Mouse (Mus musculus) brain, adult 2 months (tissue): ENCODE measurements around the gene Aff4.
"Not testable (repeated sequence)": the region's sequence is repeated elsewhere in the genome, so short reads cannot be mapped to it uniquely, and the experiment has no call there.

Source experiments
- DNase-seq: peaks from one replicate; pipeline ENCODE4 v3.0.0; 2011; ENCODE audit warnings: low read depth, low spot score

Aff4 gene

DNA sequence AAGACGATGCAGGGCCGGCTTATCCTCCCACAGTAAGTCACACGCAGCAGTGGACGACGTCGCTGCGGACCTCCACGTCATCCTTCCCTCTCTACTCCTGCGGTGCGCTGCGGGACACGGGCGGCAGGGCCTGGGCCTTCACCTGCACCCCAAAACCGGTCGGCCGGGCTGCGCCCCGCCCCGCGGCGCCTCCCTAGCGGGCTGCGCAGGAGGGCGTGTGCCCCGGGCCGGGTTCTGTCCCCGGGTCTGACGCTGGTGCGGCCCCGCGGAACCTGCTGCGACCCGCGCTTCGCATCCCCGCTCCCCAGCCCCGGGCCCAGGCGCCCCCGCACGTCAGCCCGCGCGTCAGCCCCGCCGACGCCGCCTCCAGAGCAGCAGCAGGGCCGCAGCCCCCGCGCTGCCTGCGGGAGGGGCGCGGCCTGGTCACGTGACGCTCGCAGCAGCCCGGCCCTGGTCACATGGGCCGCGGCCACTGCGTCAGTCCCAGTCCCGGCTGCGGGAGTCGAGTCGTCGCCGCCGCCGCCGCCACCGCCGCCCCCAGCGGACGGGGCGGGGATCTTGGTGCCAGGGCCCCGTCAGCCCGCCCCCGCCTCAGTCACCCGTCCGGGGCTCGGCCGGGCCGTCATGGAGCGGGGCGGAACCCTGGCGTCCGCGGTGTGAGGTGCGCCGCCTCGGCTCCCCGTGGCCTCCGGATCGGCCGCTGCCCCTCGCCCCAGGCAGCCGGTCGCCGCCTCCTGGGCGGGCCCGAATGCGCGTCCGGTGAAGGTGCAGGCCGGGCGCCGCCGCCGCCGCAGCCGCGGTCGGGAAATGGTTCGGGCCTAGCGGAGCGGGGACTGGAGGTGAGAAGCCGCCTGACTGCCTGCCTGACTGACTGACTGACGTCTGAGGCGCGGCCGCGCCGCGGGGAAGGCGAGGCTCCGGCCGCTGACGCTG, at the start of gene Aff4:
Gene Aff4 (plus strand): TSS at position 543 of the 933 bp plus-strand sequence.
- peak; percentile 96 for DNase-seq

DNA sequence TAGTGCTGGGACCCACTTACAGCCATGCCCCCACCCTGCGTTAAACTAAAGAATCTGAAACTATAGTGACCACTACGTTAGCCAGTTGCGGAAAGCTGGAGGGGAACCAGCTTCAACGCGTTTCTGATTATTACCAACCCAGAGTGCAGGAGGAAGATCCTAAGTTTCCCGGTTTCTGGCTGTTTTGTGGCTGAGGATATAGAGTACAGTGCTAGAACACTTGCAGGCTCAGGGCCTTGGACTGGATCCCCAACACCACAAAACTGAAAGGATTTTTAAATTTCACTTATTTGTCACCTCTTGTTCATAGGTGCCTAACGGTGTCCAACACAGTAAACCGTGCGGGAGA, 49.5 kb upstream of the Aff4 start:
- no peak for DNase-seq

DNA sequence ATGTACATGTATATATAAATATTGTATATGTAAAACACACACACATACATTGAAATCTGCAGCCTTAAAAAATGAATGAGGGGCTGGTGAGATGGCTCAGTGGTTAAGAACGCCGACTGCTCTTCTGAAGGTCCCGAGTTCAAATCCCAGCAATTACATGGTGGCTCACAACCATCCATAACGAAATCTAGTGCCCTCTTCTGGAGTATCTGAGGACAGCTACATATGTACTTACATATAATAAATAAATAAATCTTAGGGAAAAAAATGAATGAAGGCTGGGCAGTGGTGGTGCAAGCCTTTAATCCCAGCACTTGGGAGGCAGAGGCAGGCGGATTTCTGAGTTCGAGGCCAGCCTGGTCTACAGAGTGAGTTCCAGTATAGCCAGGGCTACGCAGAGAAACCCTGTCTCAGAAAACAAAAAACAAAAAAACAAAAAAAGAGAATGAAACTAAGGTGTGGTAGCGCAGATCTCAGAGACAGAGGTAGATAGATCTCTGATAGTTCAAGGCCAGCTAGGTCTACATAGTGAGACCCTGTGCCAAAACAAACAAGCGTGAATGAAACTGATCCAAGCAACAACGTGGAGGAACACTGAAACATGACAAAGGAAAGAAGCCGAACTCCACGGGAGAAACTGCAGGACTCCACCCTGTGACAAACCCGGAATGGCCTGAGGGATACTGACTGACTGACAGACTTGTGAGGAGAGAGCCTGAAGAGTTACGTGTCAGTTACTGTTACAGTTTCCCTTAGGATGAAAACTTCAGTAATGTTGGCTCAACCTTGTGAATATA, 46.4 kb upstream of the Aff4 start:
- DNase-seq, result no peak

DNA sequence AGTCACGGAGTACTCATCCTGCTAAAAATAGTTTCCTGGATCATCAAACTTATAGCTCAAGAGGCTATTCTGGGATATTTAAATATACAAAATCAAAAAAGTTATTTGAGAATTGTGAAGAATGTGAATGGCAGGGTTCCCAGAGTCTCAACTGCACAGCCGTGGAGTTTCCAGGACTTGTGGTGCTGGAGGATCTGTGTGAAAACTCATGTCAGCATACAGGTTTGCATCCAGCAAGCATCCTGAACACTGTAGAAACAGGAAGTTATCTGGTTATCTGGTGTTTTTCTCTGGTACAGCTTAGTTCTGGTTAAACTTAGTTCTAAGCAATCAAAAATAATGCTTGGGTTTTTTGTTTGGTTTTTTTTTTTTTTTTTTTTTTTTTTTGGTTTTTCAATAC, 43.7 kb upstream of the Aff4 start:
- peak; percentile 42 for DNase-seq

DNA sequence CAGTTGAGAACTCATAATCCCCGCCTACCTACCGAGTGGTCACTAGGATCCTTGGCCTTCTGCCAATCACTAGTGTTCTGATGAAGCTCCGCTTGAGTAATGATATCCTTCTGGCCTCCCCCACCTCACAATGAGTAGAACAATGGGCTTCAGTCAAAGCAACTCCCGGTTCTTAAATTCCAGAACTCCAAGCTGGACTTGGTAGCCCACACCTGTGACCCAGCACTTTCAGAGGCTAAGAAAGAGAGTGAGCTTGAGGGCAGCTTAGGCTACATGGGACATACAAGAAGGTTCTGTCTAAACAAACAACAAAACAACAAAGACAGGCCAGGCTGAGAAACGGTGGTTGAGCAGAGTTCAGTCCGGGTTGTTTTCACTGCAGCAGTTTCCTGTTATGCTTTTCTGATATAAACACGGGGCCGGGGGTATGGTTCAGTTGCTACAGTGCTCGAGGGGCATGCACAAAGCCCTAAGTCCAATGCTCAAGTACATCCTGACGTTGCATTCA, 43.0 kb upstream of the Aff4 start:
- no peak for DNase-seq

DNA sequence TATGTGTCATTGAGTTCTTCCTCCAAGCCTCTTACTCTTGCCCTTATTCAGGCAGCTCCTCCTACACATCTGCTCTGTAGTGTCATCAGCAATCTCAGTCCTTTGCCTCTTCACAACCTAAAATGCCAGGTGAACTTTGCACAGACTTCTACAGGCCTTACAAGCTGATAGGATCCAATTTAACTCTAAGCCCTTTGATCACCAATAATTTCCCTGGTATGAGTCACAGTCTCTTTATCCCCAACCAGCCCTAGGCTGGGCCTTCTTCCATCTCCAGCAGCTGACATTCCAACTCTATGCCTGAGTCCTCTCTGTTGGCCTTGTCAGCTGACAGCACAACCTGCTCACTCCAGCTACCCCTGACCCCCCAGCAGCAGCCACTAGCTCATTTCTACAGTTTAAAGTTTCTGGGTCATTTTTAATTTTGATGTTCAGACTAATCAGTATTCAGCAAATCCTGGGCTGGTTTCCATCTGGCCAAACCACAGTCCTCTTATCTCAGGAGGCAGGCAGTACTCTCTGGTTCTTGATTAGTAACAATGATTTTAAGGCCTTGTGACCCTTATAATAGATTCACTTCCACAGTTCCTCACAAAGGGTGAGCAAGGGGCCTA, 42.3 kb upstream of the Aff4 start:
- peak; percentile 14 for DNase-seq

DNA sequence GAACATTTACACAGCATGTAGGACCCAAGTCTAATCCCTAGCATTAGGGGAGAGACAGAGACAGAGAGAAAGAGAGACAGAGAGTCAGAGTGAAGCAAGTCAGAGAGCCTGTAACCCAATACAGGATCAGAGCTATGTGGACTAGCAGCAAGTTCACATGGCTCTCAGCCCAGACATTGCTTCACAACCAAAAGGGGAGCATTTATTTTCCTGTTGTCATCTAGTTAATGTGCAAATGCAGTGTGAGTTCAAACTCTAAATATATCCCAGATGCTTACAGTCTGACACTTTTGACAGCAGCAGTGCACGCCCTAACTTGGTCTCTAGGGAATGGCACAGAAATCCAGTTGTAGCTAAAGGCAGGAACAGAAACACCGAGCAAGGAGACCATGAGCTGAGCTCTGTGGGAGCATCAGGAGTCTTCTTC, 41.7 kb upstream of the Aff4 start:
- DNase-seq, result peak; percentile 54

DNA sequence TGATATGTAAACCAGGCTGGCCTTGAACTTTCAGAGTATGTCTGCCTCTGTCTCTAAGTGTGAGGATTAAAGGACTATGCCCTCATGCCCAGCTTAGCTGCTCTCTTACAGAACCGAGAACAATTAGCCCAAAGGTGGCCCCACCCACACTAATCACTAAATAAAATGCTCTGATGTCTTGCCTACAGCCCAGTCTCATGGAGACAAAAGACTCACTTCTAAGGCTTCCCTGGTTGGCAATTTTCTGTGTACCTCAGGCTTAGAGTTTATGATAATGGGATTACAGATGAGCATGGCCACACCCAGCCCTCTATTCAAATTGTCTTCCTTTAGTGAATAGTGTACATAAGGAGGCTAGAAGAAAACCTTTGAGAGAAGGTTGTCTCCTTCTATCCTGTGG, 39.2 kb upstream of the Aff4 start:
- DNase-seq, result no peak

DNA sequence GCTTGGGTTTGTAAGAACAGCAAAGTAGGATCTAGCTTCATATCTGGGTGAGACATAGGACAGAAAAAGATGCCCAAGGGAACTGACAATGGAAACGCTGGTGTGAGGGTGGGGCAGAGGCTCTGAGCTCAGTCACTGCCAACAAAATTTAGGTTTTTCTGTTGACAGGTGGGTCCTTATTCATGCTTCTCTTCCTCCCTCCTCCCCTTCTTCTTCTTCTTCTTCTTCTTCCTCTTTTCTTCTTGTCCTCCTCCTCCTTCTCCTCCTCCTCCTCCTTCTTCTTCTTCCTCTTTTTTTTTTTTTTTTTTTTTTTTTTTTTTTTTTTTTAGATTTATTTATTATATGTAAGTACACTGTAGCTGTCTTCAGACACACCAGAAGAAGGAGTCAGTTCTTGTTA, 37.8 kb upstream of the Aff4 start:
- not testable (repeated sequence) for DNase-seq

DNA sequence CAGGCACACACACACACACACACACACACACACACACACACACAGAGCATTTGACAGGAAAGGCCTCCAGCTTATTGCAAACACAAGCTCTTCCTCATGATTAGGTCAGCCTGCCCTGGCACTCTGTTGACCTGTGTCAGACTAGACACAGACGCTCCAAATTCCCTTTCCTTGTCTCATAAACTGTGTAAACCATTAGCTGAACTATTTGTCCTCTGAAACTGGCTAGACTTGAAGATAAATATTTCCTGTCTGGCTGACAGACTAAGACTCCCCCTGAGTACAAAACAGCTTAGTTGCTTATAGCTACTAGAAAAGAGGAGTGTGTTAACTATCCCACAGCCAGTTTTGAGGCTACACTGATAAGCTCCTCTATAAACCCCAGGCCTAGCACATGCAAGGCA, 35.9 kb upstream of the Aff4 start:
- no peak for DNase-seq

DNA sequence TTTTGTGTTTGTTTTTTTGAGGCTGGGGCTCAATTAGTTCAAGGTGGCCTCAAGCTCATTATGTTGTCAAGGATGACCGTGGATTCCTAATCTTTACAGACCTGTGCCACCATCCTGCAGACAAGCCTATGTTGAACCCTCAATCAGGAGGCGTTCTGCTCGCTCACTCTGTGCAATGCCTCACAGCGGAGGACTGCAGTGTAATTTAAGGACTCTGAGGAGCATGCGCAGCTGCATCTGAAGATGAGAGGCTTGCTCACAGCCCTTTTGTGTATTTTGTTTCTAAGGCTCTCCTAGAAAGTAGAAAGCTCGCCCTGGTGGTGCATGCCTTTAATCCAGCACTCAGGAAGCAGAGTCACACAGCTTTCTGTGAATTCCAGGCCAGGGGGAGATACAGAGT, 33.6 kb upstream of the Aff4 start:
- peak; percentile 81 for DNase-seq

DNA sequence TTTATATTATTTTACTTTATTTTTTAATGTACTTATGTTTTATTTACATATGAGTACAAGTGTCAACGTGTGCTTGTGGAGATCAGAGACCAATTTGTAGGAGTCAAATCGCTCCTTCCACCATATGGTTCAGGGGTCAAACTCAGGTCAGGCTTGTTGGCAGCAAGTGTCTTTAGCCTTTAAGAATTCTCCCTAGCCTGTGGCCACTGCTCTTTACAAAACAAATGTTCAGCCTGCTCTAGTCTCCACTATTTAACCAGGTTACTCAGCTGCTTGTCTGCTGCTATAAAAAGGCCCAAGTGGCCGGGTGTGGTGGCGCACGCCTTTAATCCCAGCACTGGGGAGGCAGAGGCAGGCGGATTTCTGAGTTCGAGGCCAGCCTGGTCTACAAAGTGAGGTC, 32.6 kb upstream of the Aff4 start:
- DNase-seq, result no peak

DNA sequence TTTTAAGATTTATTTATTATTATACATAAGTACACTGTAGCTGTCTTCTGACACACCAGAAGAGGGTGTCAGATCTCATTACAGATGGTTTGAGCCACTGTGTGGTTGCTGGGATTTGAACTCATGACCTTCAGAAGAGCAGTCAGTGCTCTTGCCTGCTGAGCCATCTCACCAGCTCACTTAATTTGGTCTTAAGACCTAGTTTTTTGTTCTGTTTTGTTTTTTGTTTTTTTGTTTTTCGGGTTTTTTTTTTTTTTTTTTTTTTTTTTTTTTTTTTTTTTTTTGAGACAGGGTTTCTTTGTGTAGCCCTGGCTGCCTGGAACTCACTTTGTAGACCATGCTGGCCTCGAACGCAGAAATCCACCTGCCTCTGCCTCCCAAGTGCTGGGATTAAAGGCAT, 32.1 kb upstream of the Aff4 start:
- not testable (repeated sequence) for DNase-seq

DNA sequence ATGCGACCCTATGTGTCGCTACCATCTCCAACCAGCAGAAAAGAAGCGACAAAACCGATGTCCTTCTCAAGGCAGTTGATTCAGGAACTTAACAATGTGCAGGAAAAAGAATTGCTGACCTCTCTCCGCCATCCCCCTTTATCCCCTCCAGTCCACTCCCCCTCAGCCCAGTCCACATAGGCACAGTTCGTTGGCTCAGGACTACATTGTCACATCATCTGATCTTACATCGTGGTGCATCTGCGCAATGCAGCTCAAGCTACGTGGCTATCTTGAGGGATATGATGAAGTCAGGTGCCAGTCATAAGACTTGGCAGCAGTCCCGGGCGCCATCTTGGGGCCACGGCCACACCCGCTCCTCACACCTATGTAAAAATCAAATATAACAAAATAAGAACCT, 30.8 kb upstream of the Aff4 start:
- DNase-seq, result not testable (repeated sequence)

DNA sequence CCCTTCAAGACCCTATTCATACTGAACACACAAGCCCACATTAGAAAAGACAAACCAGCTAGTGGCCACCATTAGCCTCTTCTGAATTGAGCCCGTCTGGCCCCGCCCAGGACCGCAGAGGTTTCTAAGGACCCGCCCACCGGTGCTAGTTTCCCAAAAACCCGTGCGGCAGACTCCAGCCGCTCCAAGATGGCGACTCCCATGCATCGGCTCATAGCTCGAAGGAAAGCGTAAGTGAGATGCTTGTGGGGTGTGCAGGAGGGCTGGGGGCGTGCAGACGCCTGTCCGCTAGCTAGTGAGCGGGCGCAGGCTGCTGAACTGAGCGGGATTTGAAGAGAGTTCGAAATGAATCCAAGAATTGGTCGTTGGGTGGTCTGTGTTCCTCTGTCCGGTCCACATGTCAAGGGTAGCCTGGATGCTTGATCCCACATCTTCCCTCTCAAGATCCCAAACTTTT, 26.1 kb upstream of the Aff4 start, which contains the start of gene Zcchc10:
Gene Zcchc10 (plus strand): TSS at position 168 of the 457 bp plus-strand sequence.
- peak; percentile 94 for DNase-seq

DNA sequence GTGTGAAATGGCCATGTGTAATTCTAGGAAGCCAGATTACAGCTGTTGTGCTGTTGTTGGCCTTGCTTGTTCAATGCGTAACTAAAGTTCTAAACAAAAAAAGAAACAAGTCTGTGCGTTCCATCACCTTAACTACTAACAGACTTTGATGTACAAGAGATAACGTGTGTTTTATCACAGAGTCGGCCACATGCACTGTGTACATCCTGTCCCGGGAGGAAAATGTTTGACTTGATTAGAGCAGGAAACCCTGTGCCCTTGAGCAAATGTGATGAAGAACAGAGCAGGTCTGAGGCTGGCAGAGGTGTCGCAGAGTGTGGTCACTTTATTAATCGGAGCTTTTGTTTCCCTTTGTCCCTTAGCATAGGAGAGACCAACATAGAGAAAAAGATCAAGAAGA, 20.3 kb upstream of the Aff4 start:
- no peak for DNase-seq

DNA sequence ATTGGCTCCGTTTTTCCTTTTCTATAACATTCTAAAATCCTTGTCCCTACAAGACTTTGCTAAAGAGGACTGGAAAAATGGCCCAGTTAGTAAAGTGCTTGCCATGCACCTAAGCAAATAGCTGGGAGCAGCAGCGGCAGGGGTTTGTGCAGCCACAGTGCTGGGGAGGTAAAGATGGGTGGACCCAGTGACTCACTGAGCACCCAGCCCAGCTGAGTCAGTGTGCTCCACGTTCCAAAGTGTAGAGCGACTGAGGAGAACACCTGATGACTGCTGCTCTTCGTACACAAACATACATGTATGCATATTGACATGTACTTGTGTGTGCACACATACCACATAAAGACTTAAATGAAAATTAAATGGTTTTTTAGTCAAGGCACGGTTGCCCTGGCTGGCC, 19.5 kb upstream of the Aff4 start:
- DNase-seq, result peak; percentile 15

DNA sequence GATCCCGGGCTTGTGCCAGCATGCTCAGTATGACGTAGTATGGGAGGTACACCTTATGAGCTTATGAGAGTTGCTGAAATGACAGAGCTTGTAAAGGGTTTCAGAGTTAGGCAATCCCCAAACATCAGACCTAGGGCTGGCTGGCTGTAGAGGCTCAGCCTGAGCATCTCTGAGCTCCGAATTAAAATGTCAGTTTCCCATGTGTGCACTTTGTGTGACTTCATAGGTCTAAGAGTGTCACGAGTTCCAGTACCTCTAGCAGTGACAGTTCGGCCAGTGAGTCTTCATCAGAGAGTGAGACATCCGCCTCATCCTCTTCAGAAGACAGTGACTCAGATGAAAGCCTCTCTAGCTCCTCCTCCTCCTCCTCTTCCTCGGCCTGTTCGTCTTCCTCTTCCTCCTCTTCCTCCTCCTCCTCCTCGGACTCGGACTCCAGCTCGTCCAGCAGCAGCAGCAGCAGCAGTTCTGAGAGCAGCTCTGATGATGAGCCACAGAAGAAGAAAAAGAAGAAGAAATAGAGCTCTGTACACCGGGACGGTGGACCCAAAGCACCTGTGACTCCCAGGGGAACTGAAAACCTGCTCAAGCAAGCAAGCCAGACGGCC, 18.5 kb upstream of the Aff4 start:
- no peak for DNase-seq

DNA sequence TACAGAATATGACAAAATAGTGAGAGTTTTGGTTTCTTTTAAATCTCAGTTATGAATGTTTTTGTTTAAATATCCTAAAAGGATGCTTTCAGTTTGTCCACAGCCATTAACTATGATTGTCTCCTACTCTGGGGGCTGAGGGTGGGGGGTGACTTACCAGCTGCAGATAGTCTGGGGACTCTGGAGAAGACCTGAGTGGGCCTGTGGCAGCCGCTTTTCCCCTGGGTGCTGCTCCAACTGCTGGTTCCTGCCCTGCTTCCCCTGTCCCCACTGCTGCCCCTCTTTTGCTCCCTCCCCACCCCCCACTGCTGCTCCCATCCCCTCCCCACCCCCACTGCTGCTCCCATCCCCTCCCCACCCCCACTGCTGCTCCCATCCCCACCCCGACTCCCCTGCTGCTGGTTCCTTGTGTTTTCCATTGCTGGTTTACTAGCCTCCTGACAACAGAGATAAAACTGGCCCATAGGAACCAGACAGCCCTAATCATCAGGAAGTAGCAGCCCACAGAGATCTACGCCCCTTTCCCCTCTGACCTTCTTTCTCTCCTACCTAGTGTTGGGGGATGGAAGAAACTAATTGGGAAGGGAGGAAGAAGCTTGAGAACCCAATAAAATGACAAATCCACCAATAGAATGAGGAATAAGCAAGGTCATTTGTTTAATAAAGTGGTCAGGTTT, 15.0 kb upstream of the Aff4 start:
- no peak for DNase-seq

DNA sequence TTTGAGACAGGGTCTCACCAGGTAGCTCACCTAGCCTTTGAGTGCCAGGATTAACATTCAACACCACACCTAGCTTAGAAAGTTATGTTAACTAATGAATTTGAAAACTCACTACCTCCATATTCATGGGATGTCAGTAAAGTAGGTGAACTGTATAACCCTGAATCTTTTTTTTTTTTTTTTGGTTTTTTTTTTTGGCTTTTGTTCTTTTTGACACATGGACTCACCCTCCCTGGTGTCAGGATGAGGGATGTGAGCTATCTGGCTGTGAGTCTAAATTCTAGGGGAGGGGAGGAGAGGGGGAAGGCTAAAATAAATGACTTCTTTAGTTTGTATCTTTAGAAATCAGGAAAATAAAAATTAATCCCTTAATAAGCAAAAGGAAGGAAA, 14.5 kb upstream of the Aff4 start:
- DNase-seq, result no peak

DNA sequence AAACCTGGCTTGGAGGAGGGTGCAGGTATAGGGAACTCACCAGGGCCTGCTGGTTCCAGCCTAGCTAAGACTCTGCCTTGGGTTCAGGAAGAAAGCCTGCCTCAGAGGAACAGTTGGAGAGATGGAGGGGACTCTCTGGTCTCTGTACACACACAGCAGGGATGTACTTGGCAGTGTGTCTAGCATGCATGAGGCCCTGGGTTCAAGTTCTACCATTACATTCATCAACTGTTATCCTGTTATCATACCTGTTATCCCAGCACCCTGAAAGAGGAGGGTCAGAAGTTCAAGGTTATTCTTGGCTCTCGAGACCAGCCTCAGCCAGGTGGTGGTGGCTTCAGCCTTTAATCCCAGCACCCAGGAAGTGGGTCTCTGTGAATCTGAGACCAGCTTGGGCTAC, 13.7 kb upstream of the Aff4 start:
- DNase-seq, result no peak
